Mouse (Mus musculus): ENCODE results near the gene Lgals2. TPM values are rescaled to one million over a fixed set of nuclear protein-coding genes. Genes with fewer than 3 reads are reported as not detected.

Gene Lgals2
- polyA plus RNA-seq, 1 experiment, result 2.8 TPM

- Histone ChIP-seq H3K4me3 (ENCODE audit: control insufficient read depth, low read depth, low read length) (no peak overlapping the region), H3K27me3 (ENCODE audit: control insufficient read depth, insufficient read depth, low read length) (no peaks in the 10 kb centered on the region), H3K4me1 (ENCODE audit: control insufficient read depth, insufficient read depth, low read length) (peaks cover 9% of the 10 kb centered on the region), H3K27ac (ENCODE audit: control insufficient read depth, insufficient read depth, low read depth, low read length) (no peak overlapping the region), H3K36me3 (ENCODE audit: control insufficient read depth, insufficient read depth, low read length) (no peaks in the 10 kb centered on the region)
- no peak for TF ChIP-seq CTCF (IDR thresholded peaks at IDR 0.05; ENCODE audit: control insufficient read depth, insufficient read depth, insufficient replicate concordance, low read depth, low read length)
- no peak for TF ChIP-seq POLR2A (IDR thresholded peaks at IDR 0.05; ENCODE audit: control insufficient read depth, low read depth, low read length)
These were observed 50.0 kb downstream of the Lgals2 start for GRCm38 (mm10) chr15:78805351-78805750.

GRCm38 (mm10) chr15:78804326-78804725 lies 51.0 kb downstream of the Lgals2 start:
- TF ChIP-seq POLR2A (IDR thresholded peaks at IDR 0.05; ENCODE audit: control insufficient read depth, low read depth, low read length) (no peak), CTCF (IDR thresholded peaks at IDR 0.05; ENCODE audit: control insufficient read depth, insufficient read depth, insufficient replicate concordance, low read depth, low read length) (no peak)
- Histone ChIP-seq H3K4me3 (ENCODE audit: control insufficient read depth, low read depth, low read length) (no peak overlapping the region), H3K4me1 (ENCODE audit: control insufficient read depth, insufficient read depth, low read length) (peaks cover 9% of the 10 kb centered on the region)

GRCm38 (mm10) chr15:78803499-78803900 lies 51.8 kb downstream of the Lgals2 start:
- H3K27me3 ChIP-seq (ENCODE audit: control insufficient read depth, insufficient read depth, low read length), result no peaks in the 10 kb centered on the region
- H3K27ac ChIP-seq (ENCODE audit: control insufficient read depth, insufficient read depth, low read depth, low read length), result peak overlapping the region; percentile 71

More at GRCm38 (mm10) chr15:78804326-78804725, 51.0 kb downstream of the Lgals2 start:
- Histone ChIP-seq H3K36me3 (ENCODE audit: control insufficient read depth, insufficient read depth, low read length) (no peaks in the 10 kb centered on the region), H3K27me3 (ENCODE audit: control insufficient read depth, insufficient read depth, low read length) (no peaks in the 10 kb centered on the region), H3K27ac (ENCODE audit: control insufficient read depth, insufficient read depth, low read depth, low read length) (no peak overlapping the region)

GRCm38 (mm10) chr15:78802776-78803391 lies 52.4 kb downstream of the Lgals2 start, which contains the start of gene Card10:
Gene Card10, minus strand, starts transcription at chr15:78803042.
- H3K27ac ChIP-seq (ENCODE audit: control insufficient read depth, insufficient read depth, low read depth, low read length), result peak within 1 kb of the TSS; percentile 71
- H3K4me3 ChIP-seq (ENCODE audit: control insufficient read depth, low read depth, low read length), result peak within 1 kb of the TSS; percentile 72
- H3K4me1 ChIP-seq (ENCODE audit: control insufficient read depth, insufficient read depth, low read length), result peaks cover 9% of the 10 kb centered on the region
- no peaks in the 10 kb centered on the region for H3K36me3 ChIP-seq (ENCODE audit: control insufficient read depth, insufficient read depth, low read length)
- TF ChIP-seq POLR2A (IDR thresholded peaks at IDR 0.05; ENCODE audit: control insufficient read depth, low read depth, low read length), result no peak
- TF ChIP-seq CTCF (IDR thresholded peaks at IDR 0.05; ENCODE audit: control insufficient read depth, insufficient read depth, insufficient replicate concordance, low read depth, low read length), result no peak
- no peaks in the 10 kb centered on the region for H3K27me3 ChIP-seq (ENCODE audit: control insufficient read depth, insufficient read depth, low read length)

More at GRCm38 (mm10) chr15:78803499-78803900, 51.8 kb downstream of the Lgals2 start:
- H3K4me1 ChIP-seq (ENCODE audit: control insufficient read depth, insufficient read depth, low read length), result peaks cover 9% of the 10 kb centered on the region
- TF ChIP-seq CTCF (IDR thresholded peaks at IDR 0.05; ENCODE audit: control insufficient read depth, insufficient read depth, insufficient replicate concordance, low read depth, low read length) (no peak), POLR2A (IDR thresholded peaks at IDR 0.05; ENCODE audit: control insufficient read depth, low read depth, low read length) (no peak)
- no peak overlapping the region for H3K4me3 ChIP-seq (ENCODE audit: control insufficient read depth, low read depth, low read length)
- H3K36me3 ChIP-seq (ENCODE audit: control insufficient read depth, insufficient read depth, low read length), result no peaks in the 10 kb centered on the region

- peak overlapping the region; percentile 72 for H3K4me3 ChIP-seq (ENCODE audit: control insufficient read depth, low read depth, low read length)
- H3K27ac ChIP-seq (ENCODE audit: control insufficient read depth, insufficient read depth, low read depth, low read length), result peak overlapping the region; percentile 12; the same call in 1 of the 2 replicates
- TF ChIP-seq CTCF (IDR thresholded peaks at IDR 0.05; ENCODE audit: control insufficient read depth, insufficient read depth, insufficient replicate concordance, low read depth, low read length), result no peak
- no peak for TF ChIP-seq POLR2A (IDR thresholded peaks at IDR 0.05; ENCODE audit: control insufficient read depth, low read depth, low read length)
- peaks cover 9% of the 10 kb centered on the region for H3K4me1 ChIP-seq (ENCODE audit: control insufficient read depth, insufficient read depth, low read length)
- H3K36me3 ChIP-seq (ENCODE audit: control insufficient read depth, insufficient read depth, low read length), result no peaks in the 10 kb centered on the region
- no peaks in the 10 kb centered on the region for H3K27me3 ChIP-seq (ENCODE audit: control insufficient read depth, insufficient read depth, low read length)
These were observed 53.2 kb downstream of the Lgals2 start for GRCm38 (mm10) chr15:78801971-78802741.

GRCm38 (mm10) chr15:78801571-78801970 lies 53.8 kb downstream of the Lgals2 start:
- no peak for TF ChIP-seq POLR2A (IDR thresholded peaks at IDR 0.05; ENCODE audit: control insufficient read depth, low read depth, low read length)
- no peak for TF ChIP-seq CTCF (IDR thresholded peaks at IDR 0.05; ENCODE audit: control insufficient read depth, insufficient read depth, insufficient replicate concordance, low read depth, low read length)
- Histone ChIP-seq H3K4me3 (ENCODE audit: control insufficient read depth, low read depth, low read length) (no peak overlapping the region), H3K4me1 (ENCODE audit: control insufficient read depth, insufficient read depth, low read length) (peaks cover 9% of the 10 kb centered on the region), H3K36me3 (ENCODE audit: control insufficient read depth, insufficient read depth, low read length) (no peaks in the 10 kb centered on the region), H3K27me3 (ENCODE audit: control insufficient read depth, insufficient read depth, low read length) (no peaks in the 10 kb centered on the region), H3K27ac (ENCODE audit: control insufficient read depth, insufficient read depth, low read depth, low read length) (no peak overlapping the region)

Other genes with a start within 250 kb of the Lgals2 start
- 6.7 and 6.9 TPM in 2 replicates for gene Elfn2, start 136.8 kb downstream of the Lgals2 start, polyA plus RNA-seq (2012; rRNA removed)
- 0.75 and 0.97 TPM in 2 replicates for gene Mfng, start 82.1 kb downstream of the Lgals2 start, polyA plus RNA-seq (2012; rRNA removed)
- 5.0 and 5.9 TPM in 2 replicates for gene Card10, start 52.5 kb downstream of the Lgals2 start, polyA plus RNA-seq (2012; rRNA removed)
- 2.5 and 2.9 TPM in 2 replicates for gene Cdc42ep1, start 12.9 kb downstream of the Lgals2 start, polyA plus RNA-seq (2012; rRNA removed)
- 69.9 and 82.1 TPM in 2 replicates for gene Gga1, start 21.7 kb upstream of the Lgals2 start, polyA plus RNA-seq (2012; rRNA removed)
- not detected in 2 replicates for gene Gm49510, start 44.1 kb upstream of the Lgals2 start, polyA plus RNA-seq (2012; rRNA removed)
- gene Sh3bp1, start 44.2 kb upstream of the Lgals2 start, polyA plus RNA-seq (2012; rRNA removed), result 3.3 and 3.5 TPM in 2 replicates
- 3.6 and 3.8 TPM in 2 replicates for gene Pdxp, start 58.4 kb upstream of the Lgals2 start, polyA plus RNA-seq (2012; rRNA removed)
- gene Lgals1, start 71.2 kb upstream of the Lgals2 start, polyA plus RNA-seq (2012; rRNA removed), result 92.0 and 106 TPM in 2 replicates
- 40.7 and 44.6 TPM in 2 replicates for gene Nol12, start 79.4 kb upstream of the Lgals2 start, polyA plus RNA-seq (2012; rRNA removed)
- gene Triobp, start 92.2 kb upstream of the Lgals2 start, polyA plus RNA-seq (2012; rRNA removed), result 19.4 and 22.6 TPM in 2 replicates
- gene H1f0, start 172.9 kb upstream of the Lgals2 start, polyA plus RNA-seq (2012; rRNA removed), result 9.7 and 11.5 TPM in 2 replicates
- gene Galr3, start 186.4 kb upstream of the Lgals2 start, polyA plus RNA-seq (2012; rRNA removed), result not detected in 2 replicates
- 292 and 336 TPM in 2 replicates for gene Ankrd54, start 207.4 kb upstream of the Lgals2 start, polyA plus RNA-seq (2012; rRNA removed)
- gene Eif3l, start 219.7 kb upstream of the Lgals2 start, polyA plus RNA-seq (2012; rRNA removed), result 110 and 117 TPM in 2 replicates

Data from testis, adult 2 months (tissue).